Mouse (Mus musculus): ENCODE results near the gene Scn5a. TPM values are rescaled to one million over a fixed set of nuclear protein-coding genes. Genes with fewer than 3 reads are reported as not detected.

Gene Scn5a
- polyA plus RNA-seq, 1 experiment from 2014 or later, result 0.31 TPM

DNA sequence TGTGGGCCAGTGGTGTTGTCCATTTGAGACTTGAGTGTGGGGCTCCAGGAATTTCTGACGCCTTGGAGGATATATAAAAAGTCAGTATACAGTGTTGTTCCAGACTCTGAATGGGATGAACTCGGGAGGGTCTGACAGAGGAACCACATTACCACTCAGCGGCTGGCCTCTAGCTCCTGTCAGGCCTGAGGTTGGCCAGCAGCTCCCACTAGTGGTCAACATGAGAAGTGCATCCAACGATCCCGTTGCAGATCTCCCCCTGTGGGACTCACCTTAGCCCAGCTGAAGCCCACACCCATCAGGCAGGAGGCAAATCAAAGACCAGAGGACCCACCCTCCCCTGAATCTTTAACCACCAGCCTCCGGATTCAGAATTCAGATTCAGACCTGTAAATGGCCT lies 1.9 kb upstream of the Scn5a start:
- no peak overlapping the region for H3K27ac ChIP-seq (replicated peaks)
- no peaks in the 10 kb centered on the region for H3K9me3 ChIP-seq (replicated peaks)
- H3K9ac ChIP-seq (replicated peaks), result no peak overlapping the region
- H3K4me1 ChIP-seq, result peaks cover 15% of the 10 kb centered on the region
- no peaks in the 10 kb centered on the region for H3K36me3 ChIP-seq
- no peak overlapping the region for H3K4me3 ChIP-seq (replicated peaks)
- peak; percentile 66; the same call in 1 of the 2 replicates for ATAC-seq (ENCODE audit: low FRiP score)
- 2% methylated on average over 6 of the region's 6 CpGs for WGBS
- H3K4me2 ChIP-seq, result no peak overlapping the region
- peaks cover 83% of the 10 kb centered on the region for H3K27me3 ChIP-seq (replicated peaks)

DNA sequence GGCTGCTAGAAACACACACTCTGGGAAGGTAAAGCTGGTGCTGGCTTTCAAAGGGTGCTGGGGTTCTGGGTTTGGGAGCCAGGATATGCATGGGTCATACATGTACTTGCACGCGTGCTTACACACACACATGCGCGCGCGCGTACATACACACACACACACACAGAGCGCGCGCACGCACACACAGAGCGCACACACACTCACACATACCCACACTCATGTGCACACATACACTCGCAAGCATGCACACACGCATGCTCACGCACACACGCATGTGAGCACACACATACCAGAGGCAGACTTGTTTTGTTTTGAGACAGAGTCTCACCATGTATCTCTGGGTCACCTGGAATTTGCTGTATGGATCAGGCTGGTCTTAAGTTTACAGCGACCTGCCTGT lies 1.4 kb upstream of the Scn5a start:
- peaks cover 86% of the 10 kb centered on the region for H3K27me3 ChIP-seq (replicated peaks)
- no peaks in the 10 kb centered on the region for H3K9me3 ChIP-seq (replicated peaks)
- 92% methylated on average over 17 of the region's 17 CpGs for WGBS

DNA sequence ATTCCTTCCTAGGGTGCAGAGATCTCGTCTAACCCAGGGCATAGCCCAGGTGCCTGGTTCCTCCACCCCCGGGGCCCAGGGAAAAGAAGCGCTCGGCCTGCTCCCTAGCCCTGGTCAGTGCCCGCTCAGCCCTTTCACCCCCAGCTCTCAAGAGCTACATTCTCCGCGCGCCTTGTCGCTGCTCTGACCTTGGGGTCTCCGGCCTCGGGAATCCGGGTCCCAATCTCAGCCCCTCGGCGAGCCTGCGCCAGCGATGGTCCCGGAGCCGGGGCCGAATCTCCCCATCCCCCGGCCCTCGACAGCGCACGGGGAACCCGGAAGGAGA lies 543 bp downstream of the Scn5a start:
- no peaks in the 10 kb centered on the region for H3K36me3 ChIP-seq
- H3K9me3 ChIP-seq (replicated peaks), result no peaks in the 10 kb centered on the region
- peak overlapping the region; percentile 48 for H3K4me3 ChIP-seq (replicated peaks)
- no peak for ATAC-seq (ENCODE audit: low FRiP score)
- H3K9ac ChIP-seq (replicated peaks), result peak overlapping the region; percentile 41; the same call in 1 of the 2 replicates
- H3K27ac ChIP-seq (replicated peaks), result no peak overlapping the region
- H3K27me3 ChIP-seq (replicated peaks), result peaks cover 94% of the 10 kb centered on the region
- peaks cover 15% of the 10 kb centered on the region for H3K4me1 ChIP-seq
- peak overlapping the region; percentile 97 for H3K4me2 ChIP-seq
- WGBS, result 0% methylated on average over 24 of the region's 24 CpGs

More for the DNA sequence above, 1.4 kb upstream of the Scn5a start:
- H3K4me2 ChIP-seq, result no peak overlapping the region
- H3K4me3 ChIP-seq (replicated peaks), result no peak overlapping the region
- no peak overlapping the region for H3K27ac ChIP-seq (replicated peaks)
- H3K36me3 ChIP-seq, result no peaks in the 10 kb centered on the region
- no peak overlapping the region for H3K9ac ChIP-seq (replicated peaks)
- ATAC-seq (ENCODE audit: low FRiP score), result no peak
- peaks cover 15% of the 10 kb centered on the region for H3K4me1 ChIP-seq

DNA sequence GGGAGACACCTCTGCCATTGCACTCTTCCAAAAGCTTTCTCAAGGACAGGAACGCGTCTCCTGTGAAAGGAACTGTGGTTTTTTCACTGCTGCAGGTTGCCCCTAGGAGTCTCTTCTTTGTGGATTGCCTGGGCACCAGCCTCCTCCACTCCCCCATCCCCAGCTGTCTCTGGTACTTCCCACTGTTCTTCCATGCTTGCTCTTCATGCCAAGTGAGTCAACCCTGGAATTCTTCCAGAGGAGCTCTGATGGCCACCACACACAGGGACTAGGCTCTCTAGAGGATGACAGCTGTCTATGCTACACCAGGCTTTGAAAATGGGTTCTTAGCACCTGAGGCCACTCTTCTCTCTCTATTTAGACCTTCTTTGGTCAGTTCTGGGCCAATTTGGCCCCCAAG lies 1.8 kb downstream of the Scn5a start:
- Histone ChIP-seq H3K9me3 (replicated peaks) (no peaks in the 10 kb centered on the region), H3K4me2 (no peak overlapping the region), H3K27ac (replicated peaks) (no peak overlapping the region), H3K4me3 (replicated peaks) (no peak overlapping the region), H3K27me3 (replicated peaks) (peaks cover 97% of the 10 kb centered on the region), H3K4me1 (peaks cover 19% of the 10 kb centered on the region), H3K36me3 (no peaks in the 10 kb centered on the region), H3K9ac (replicated peaks) (no peak overlapping the region)
- ATAC-seq (ENCODE audit: low FRiP score), result no peak
- 85% methylated on average over 2 of the region's 2 CpGs for WGBS

DNA sequence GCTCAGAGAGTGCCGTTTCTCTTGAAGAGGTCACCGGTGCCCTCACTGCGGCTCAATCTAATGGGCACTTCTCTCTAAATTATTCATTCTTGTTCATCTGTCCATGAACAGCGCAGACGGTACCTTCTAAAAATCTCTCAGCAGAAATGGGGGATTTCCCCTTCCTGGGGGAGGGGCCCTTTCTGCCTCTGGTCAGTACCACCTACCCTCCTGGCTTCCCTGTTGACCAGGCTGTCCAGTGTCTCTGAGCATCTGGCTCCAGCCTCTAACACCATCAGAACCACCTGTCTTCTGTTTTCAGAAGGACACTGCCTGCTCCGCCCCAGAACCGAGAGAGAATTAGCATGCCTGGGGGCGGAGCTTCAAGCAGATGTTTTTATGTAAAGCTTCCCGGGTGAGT lies 3.1 kb downstream of the Scn5a start:
- Histone ChIP-seq H3K4me2 (no peak overlapping the region), H3K27me3 (replicated peaks) (peaks cover 98% of the 10 kb centered on the region), H3K36me3 (no peaks in the 10 kb centered on the region), H3K27ac (replicated peaks) (no peak overlapping the region), H3K9ac (replicated peaks) (no peak overlapping the region), H3K9me3 (replicated peaks) (no peaks in the 10 kb centered on the region), H3K4me1 (peaks cover 29% of the 10 kb centered on the region), H3K4me3 (replicated peaks) (no peak overlapping the region)
- WGBS, result 51% methylated on average over 9 of the region's 9 CpGs
- no peak for ATAC-seq (ENCODE audit: low FRiP score)

DNA sequence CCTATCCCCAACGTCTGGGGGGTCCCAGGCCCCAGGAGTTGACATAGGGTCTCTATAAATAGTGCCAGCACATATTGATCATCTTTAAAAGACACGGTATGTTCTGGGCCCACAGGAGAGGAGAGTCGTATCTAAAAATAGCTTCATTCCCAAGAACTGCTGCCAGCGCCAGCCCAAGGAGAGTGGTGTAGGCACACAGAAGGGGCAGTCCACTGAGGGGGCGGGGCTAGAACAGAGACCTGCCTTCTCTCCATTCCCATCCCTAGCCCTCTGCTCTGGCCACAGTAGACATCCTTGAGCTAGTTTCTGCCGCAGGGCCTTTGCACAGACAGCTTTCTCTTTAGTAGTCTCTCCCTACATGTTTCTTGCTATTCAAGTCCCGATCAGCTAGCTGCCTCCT lies 4.5 kb downstream of the Scn5a start:
- H3K4me2 ChIP-seq, result no peak overlapping the region
- H3K4me1 ChIP-seq, result peaks cover 30% of the 10 kb centered on the region
- ATAC-seq (ENCODE audit: low FRiP score), result no peak
- peaks cover 99% of the 10 kb centered on the region for H3K27me3 ChIP-seq (replicated peaks)
- no peak overlapping the region for H3K9ac ChIP-seq (replicated peaks)
- no peaks in the 10 kb centered on the region for H3K9me3 ChIP-seq (replicated peaks)
- H3K27ac ChIP-seq (replicated peaks), result no peak overlapping the region
- WGBS, result 79% methylated on average over 7 of the region's 7 CpGs
- no peaks in the 10 kb centered on the region for H3K36me3 ChIP-seq
- H3K4me3 ChIP-seq (replicated peaks), result no peak overlapping the region

DNA sequence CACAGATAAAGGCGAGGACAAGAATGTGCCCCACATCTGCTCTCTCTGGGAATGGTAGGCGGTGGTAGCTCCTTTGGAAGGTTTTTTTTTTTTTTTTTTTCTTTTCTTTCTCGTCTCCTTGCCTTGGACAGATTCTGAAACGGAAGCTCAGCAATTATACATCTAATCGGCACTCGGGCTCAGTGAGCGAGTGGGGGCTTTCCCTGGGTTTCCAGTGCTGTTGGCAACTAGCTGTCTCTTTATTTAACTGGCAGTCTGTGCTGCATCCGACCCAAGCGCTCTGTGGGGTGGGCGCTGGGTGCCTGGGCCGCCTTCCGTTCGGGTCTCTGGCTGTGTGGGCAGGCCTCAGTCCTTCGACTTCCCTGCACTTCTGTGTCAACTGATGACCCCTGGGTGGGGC lies 5.8 kb downstream of the Scn5a start:
- Histone ChIP-seq H3K9ac (replicated peaks) (no peak overlapping the region), H3K27me3 (replicated peaks) (peaks cover 99% of the 10 kb centered on the region), H3K4me3 (replicated peaks) (no peak overlapping the region), H3K27ac (replicated peaks) (no peak overlapping the region), H3K4me2 (no peak overlapping the region), H3K36me3 (no peaks in the 10 kb centered on the region), H3K9me3 (replicated peaks) (no peaks in the 10 kb centered on the region), H3K4me1 (peaks cover 16% of the 10 kb centered on the region)
- no peak for ATAC-seq (ENCODE audit: low FRiP score)
- WGBS, result 39% methylated on average over 14 of the region's 14 CpGs

DNA sequence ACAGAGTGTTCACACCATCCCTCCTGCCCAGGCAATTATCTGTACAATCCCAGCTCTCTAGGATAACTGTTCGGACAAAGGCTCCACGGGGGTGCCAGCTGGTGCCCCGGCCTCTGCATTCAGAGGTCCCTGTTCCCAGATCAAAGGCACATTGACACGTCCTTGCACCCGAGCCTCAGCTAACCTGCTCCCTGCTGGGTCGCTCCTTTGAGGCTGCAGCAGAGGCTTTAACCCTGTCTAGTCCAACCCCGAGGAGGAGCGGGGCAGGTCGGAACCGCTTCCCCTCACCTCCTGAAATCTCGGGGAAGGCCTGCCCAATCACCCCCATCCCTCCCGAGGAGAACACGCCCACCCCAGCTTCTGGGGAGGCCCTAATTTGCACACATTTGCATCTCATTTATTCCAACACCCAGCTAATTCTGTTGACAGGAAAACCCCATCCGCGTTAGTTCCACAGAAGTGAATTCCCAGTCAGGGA lies 7.4 kb downstream of the Scn5a start:
- Histone ChIP-seq H3K4me3 (replicated peaks) (0 out of 2 replicates have a peak overlapping the region, but pooled peaks have one; percentile 0), H3K27me3 (replicated peaks) (peaks cover 99% of the 10 kb centered on the region), H3K9me3 (replicated peaks) (no peaks in the 10 kb centered on the region), H3K36me3 (no peaks in the 10 kb centered on the region), H3K4me1 (peaks cover 16% of the 10 kb centered on the region), H3K9ac (replicated peaks) (no peak overlapping the region), H3K27ac (replicated peaks) (no peak overlapping the region), H3K4me2 (peak overlapping the region; percentile 24)
- ATAC-seq (ENCODE audit: low FRiP score), result no peak
- 2% methylated on average over 15 of the region's 15 CpGs for WGBS

DNA sequence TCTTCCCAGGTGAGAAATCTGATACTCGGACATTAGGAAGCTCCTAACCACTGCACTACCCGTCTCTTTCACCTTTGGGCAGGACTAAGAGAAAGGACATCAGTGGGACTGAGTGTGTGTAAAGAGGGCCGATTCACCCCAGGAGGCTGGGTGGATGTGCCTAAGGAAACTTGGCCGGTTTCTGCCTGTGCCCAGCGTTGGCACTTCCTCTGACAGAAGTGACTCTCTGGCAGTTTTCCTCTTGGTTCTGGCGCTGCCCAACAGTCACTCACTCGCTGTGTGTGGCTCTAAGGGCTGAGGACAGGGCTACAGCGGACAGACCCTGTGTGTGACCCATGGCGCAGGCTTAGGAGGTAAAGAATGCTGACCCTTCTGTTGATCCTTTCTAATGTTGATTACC lies 8.2 kb downstream of the Scn5a start:
- Histone ChIP-seq H3K27ac (replicated peaks) (no peak overlapping the region), H3K4me3 (replicated peaks) (no peak overlapping the region), H3K27me3 (replicated peaks) (peaks cover 99% of the 10 kb centered on the region), H3K9me3 (replicated peaks) (no peaks in the 10 kb centered on the region), H3K36me3 (no peaks in the 10 kb centered on the region), H3K4me2 (no peak overlapping the region), H3K9ac (replicated peaks) (no peak overlapping the region), H3K4me1 (peaks cover 16% of the 10 kb centered on the region)
- ATAC-seq (ENCODE audit: low FRiP score), result no peak
- 14% methylated on average over 9 of the region's 9 CpGs for WGBS

DNA sequence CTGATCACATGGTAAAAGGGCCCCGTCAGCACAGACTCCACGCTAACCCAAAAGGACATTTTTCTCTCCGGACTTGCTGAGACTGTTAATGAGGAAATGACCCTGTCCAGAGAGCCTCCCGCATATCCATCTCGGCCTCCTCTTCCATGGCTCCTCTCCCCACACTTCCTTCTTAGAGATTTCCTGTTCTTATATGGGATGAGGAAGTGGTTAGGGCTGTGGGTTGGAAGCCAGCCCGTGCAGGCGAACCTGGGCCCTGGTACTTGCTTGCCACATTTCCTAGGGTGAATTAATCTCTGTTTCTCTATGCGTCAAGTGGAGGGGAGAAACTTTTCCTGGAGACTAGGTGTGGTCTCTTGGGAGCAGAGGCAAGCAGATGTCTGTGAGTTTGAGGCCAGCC lies 10.1 kb downstream of the Scn5a start:
- H3K4me1 ChIP-seq, result peaks cover 16% of the 10 kb centered on the region
- H3K9ac ChIP-seq (replicated peaks), result no peak overlapping the region
- H3K4me3 ChIP-seq (replicated peaks), result no peak overlapping the region
- no peaks in the 10 kb centered on the region for H3K36me3 ChIP-seq
- no peak overlapping the region for H3K27ac ChIP-seq (replicated peaks)
- WGBS, result 85% methylated on average over 8 of the region's 8 CpGs
- peaks cover 98% of the 10 kb centered on the region for H3K27me3 ChIP-seq (replicated peaks)
- H3K9me3 ChIP-seq (replicated peaks), result no peaks in the 10 kb centered on the region
- no peak overlapping the region for H3K4me2 ChIP-seq
- no peak for ATAC-seq (ENCODE audit: low FRiP score)

DNA sequence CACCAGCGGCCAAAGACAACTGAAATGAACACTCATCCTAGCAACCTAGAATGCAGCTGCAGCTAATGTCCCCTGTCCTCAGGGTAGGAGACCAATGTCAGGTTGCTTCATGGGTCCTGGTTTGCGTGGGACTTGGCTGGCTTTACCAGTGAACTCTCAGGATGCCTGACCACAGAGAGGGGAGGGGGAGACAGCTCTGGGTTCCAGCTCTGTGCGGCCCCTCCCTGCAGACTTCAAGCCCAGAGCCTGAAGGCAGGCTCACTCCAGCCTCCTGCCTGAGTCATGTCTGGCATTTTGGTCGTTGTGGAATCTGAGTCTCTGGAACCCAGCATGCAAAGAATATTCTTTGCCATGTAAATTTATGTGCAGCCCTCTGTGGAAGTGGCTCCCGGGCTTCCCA lies 11.0 kb downstream of the Scn5a start:
- no peak for ATAC-seq (ENCODE audit: low FRiP score)
- H3K27me3 ChIP-seq (replicated peaks), result peaks cover 98% of the 10 kb centered on the region
- 79% methylated on average over 5 of the region's 5 CpGs for WGBS

DNA sequence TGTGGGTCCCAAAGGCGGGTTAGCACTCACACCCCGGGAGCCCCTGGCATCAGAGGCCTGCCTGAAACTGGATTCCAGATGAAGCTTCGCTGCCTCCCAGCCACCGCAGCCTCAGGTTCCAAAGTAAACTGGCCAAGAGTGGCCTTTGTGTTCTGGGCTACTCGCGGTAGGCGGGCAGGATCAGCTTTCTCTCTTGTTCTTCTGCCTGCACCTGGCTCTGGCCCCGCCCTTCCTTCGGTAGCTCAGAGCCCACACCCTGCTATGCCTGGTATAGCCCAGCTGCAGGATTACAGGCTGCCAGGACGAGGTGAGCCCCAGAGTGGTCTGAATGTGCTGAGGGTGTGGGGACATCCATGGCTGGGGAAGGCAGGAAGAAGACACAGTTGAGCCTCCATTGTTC lies 12.6 kb downstream of the Scn5a start:
- no peak overlapping the region for H3K27ac ChIP-seq (replicated peaks)
- H3K4me1 ChIP-seq, result peaks cover 19% of the 10 kb centered on the region
- no peak overlapping the region for H3K9ac ChIP-seq (replicated peaks)
- peaks cover 84% of the 10 kb centered on the region for H3K27me3 ChIP-seq (replicated peaks)
- H3K4me3 ChIP-seq (replicated peaks), result no peak overlapping the region
- no peak for ATAC-seq (ENCODE audit: low FRiP score)
- no peaks in the 10 kb centered on the region for H3K9me3 ChIP-seq (replicated peaks)
- no peaks in the 10 kb centered on the region for H3K36me3 ChIP-seq
- 8% methylated on average over 10 of the region's 10 CpGs for whole genome bisulfite sequencing
- no peak overlapping the region for H3K4me2 ChIP-seq

More for the DNA sequence above, 11.0 kb downstream of the Scn5a start:
- Histone ChIP-seq H3K4me1 (peaks cover 16% of the 10 kb centered on the region), H3K9me3 (replicated peaks) (no peaks in the 10 kb centered on the region), H3K9ac (replicated peaks) (no peak overlapping the region), H3K27ac (replicated peaks) (no peak overlapping the region), H3K4me2 (no peak overlapping the region), H3K36me3 (no peaks in the 10 kb centered on the region), H3K4me3 (replicated peaks) (no peak overlapping the region)

DNA sequence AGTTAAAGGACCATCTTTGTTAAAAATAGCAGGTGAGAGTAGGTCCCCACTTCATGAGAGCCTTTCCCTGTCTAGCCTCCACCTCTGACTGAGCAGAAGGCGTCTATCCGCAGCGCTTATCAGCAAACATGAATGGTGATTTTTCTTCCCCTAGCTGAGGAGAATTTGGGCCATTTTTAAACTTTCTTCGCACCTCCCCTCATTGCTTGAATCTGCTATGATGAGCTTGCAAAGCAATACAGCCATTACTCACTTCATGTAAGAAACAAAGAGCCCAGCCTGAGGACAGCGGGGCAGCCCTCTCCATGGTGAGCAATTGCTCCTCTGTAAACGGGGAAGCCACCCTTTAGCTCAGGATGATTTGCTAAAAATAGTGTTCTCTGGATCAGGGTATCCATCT lies 14.0 kb downstream of the Scn5a start:
- Histone ChIP-seq H3K4me2 (no peak overlapping the region), H3K27ac (replicated peaks) (no peak overlapping the region), H3K4me3 (replicated peaks) (no peak overlapping the region), H3K27me3 (replicated peaks) (peaks cover 74% of the 10 kb centered on the region), H3K9me3 (replicated peaks) (no peaks in the 10 kb centered on the region), H3K9ac (replicated peaks) (no peak overlapping the region), H3K4me1 (peaks cover 14% of the 10 kb centered on the region), H3K36me3 (no peaks in the 10 kb centered on the region)
- no peak for ATAC-seq (ENCODE audit: low FRiP score)
- WGBS, result 69% methylated on average over 6 of the region's 6 CpGs

All from neural tube, embryonic 15.5 days (tissue).